Mouse (Mus musculus) right cerebral cortex, postnatal 4 days (tissue): ENCODE measurements at regions not wholly inside any gene's neighbourhood (a gene's known extent, or its start where the extent isn't known, plus 50 kb on each side); places are given as distances from the start of the nearest gene placed in this dataset.
A peak's percentile ranks its signal among the peaks of the same experiment; 100 is the strongest.

ENCODE experiments used
- DNase-seq: peaks from one replicate; pipeline ENCODE4 v3.0.0-alpha.2; 2022

GRCm38 (mm10) chr14:67626181-67626580, 1617.2 kb upstream of the Gulo start:
- no peak for DNase-seq

- DNase-seq = no peak
Measured at GRCm38 (mm10) chr14:67623841-67624480, 1615.0 kb upstream of the Gulo start.

GRCm38 (mm10) chr14:67622911-67623310, 1613.9 kb upstream of the Gulo start:
- DNase-seq = no peak

GRCm38 (mm10) chr14:67621486-67621885, 1612.5 kb upstream of the Gulo start:
- DNase-seq = no peak

GRCm38 (mm10) chr14:67620854-67621476, 1612.0 kb upstream of the Gulo start:
- peak; percentile 53 for DNase-seq

- DNase-seq = no peak
Measured at GRCm38 (mm10) chr14:67619571-67619970, 1610.6 kb upstream of the Gulo start.

GRCm38 (mm10) chr14:67614369-67614768, 1605.4 kb upstream of the Gulo start:
- no peak for DNase-seq

- no peak for DNase-seq
Measured at GRCm38 (mm10) chr14:67613691-67614090, 1604.7 kb upstream of the Gulo start.

- no peak for DNase-seq
Measured at GRCm38 (mm10) chr14:67613221-67613620, 1604.2 kb upstream of the Gulo start.

GRCm38 (mm10) chr14:67612471-67612870, 1603.5 kb upstream of the Gulo start:
- DNase-seq = no peak

- DNase-seq = no peak
Measured at GRCm38 (mm10) chr14:67608262-67608661, 1599.3 kb upstream of the Gulo start.

- DNase-seq = no peak
Measured at GRCm38 (mm10) chr14:67602960-67603359, 1594.0 kb upstream of the Gulo start.

GRCm38 (mm10) chr14:67599734-67600133, 1590.7 kb upstream of the Gulo start:
- no peak for DNase-seq

GRCm38 (mm10) chr14:67588627-67589026, 1579.6 kb upstream of the Gulo start:
- DNase-seq = no peak

- no peak for DNase-seq
Measured at GRCm38 (mm10) chr14:67584456-67585048, 1575.5 kb upstream of the Gulo start.

GRCm38 (mm10) chr14:67582201-67582782, 1573.3 kb upstream of the Gulo start:
- no peak for DNase-seq

- no peak for DNase-seq
Measured at GRCm38 (mm10) chr14:67574346-67574949, 1565.4 kb upstream of the Gulo start.

GRCm38 (mm10) chr14:67573451-67573995, 1564.5 kb upstream of the Gulo start:
- no peak for DNase-seq

GRCm38 (mm10) chr14:67569744-67570322, 1560.8 kb upstream of the Gulo start:
- DNase-seq = no peak

- DNase-seq = no peak
Measured at GRCm38 (mm10) chr14:67568896-67569743, 1560.1 kb upstream of the Gulo start.

GRCm38 (mm10) chr14:67554897-67555296, 1545.9 kb upstream of the Gulo start:
- DNase-seq = no peak
